Mouse (Mus musculus) olfactory bulb, adult 2 months (tissue): Measurements from ENCODE around the gene Acp1. TPM values are rescaled to one million over a fixed set of nuclear protein-coding genes. Genes with fewer than 3 reads are reported as not detected.

Experiments
- H3K27ac ChIP-seq: fragments of 200-500 bp; 2 replicates; pipeline ENCODE4 v1.5.1; 2012; ENCODE audit warnings: low read depth, low read length; ENCODE audit not compliant: insufficient read depth
- H3K4me1 ChIP-seq: fragments of 200-500 bp; 2 replicates; pipeline ENCODE4 v1.6.1; 2012; ENCODE audit warnings: low read length; ENCODE audit not compliant: control insufficient read depth, insufficient read depth
- H3K4me3 ChIP-seq: fragments of 200-500 bp; 2 replicates; pipeline ENCODE4 v1.5.1; 2012; ENCODE audit warnings: mild to moderate bottlenecking, low read depth, low read length, moderate library complexity; ENCODE audit not compliant: insufficient read depth
- CTCF ChIP-seq: fragments of 200-500 bp; IDR thresholded peaks from 2 replicates; pipeline ENCODE4 v1.5.1; 2012; ENCODE audit warnings: low read depth, mild to moderate bottlenecking, low read length, moderate library complexity; ENCODE audit not compliant: insufficient read depth
- POLR2A ChIP-seq: fragments of 200-500 bp; IDR thresholded peaks from 2 replicates; pipeline ENCODE4 v1.6.1; 2012; ENCODE audit warnings: mild to moderate bottlenecking, low read depth, low read length, moderate library complexity; ENCODE audit not compliant: insufficient read depth
- WGBS: fragments of 180-500 bp; shearing (Covaris S2); methylation state at CpG from one replicate; pipeline ENCODE4 v1.1.7; 2018; 5-methylcytosine and 5-hydroxymethylcytosine counted together
- polyA plus RNA-seq: library from polyadenylated mRNA; stranded (reverse); fragments of >200 nt; gene quantifications from 2 replicates; pipeline ENCODE4 v1.2.4, GENCODE M21; 2012; ENCODE audit warnings: low replicate concordance; ENCODE audit not compliant: missing spikeins, insufficient read depth, insufficient read length

Gene Acp1
- polyA plus RNA-seq, 1 experiment, result not detected

GRCm38 (mm10) chr12:30910860-30911259 lies 529 bp downstream of the Acp1 start:
- H3K27ac ChIP-seq, result no peak overlapping the region
- WGBS, result 16% methylated on average over 8 of the region's 8 CpGs

GRCm38 (mm10) chr12:30909881-30910280 lies 1.5 kb downstream of the Acp1 start:
- Histone ChIP-seq H3K4me1 (peaks cover 8% of the 10 kb centered on the region; the same call in 1 of the 2 replicates), H3K27ac (no peak overlapping the region), H3K4me3 (no peak overlapping the region)
- 95% methylated on average over 2 of the region's 2 CpGs for WGBS
- TF ChIP-seq POLR2A (no peak), CTCF (no peak)

More at GRCm38 (mm10) chr12:30910860-30911259, 529 bp downstream of the Acp1 start:
- Histone ChIP-seq H3K4me3 (peak overlapping the region; percentile 90), H3K4me1 (peaks cover 8% of the 10 kb centered on the region; the same call in 1 of the 2 replicates)
- TF ChIP-seq POLR2A, result no peak
- TF ChIP-seq CTCF, result no peak

GRCm38 (mm10) chr12:30908658-30909057 lies 2.7 kb downstream of the Acp1 start:
- Histone ChIP-seq H3K4me3 (no peak overlapping the region), H3K4me1 (peaks cover 8% of the 10 kb centered on the region; the same call in 1 of the 2 replicates), H3K27ac (no peak overlapping the region)
- 82% methylated on average over 1 of the region's 1 CpGs for WGBS
- TF ChIP-seq POLR2A (no peak), CTCF (no peak)

- no peak for TF ChIP-seq POLR2A
- no peak for TF ChIP-seq CTCF
- H3K4me3 ChIP-seq, result no peak overlapping the region
- H3K4me1 ChIP-seq, result no peaks in the 10 kb centered on the region
- 97% methylated on average over 4 of the region's 4 CpGs for WGBS
- H3K27ac ChIP-seq, result no peak overlapping the region
These were observed 14.3 kb downstream of the Acp1 start for GRCm38 (mm10) chr12:30897039-30897438.

- WGBS, result 82% methylated on average over 7 of the region's 7 CpGs
- TF ChIP-seq POLR2A (no peak), CTCF (no peak)
- no peaks in the 10 kb centered on the region for H3K4me1 ChIP-seq
These were observed 20.0 kb downstream of the Acp1 start for GRCm38 (mm10) chr12:30891438-30891837.

GRCm38 (mm10) chr12:30890067-30890466 lies 21.3 kb downstream of the Acp1 start:
- TF ChIP-seq CTCF (no peak), POLR2A (no peak)
- Histone ChIP-seq H3K27ac (no peak overlapping the region), H3K4me1 (no peaks in the 10 kb centered on the region), H3K4me3 (no peak overlapping the region)
- WGBS, result 41% methylated on average over 5 of the region's 5 CpGs

More at GRCm38 (mm10) chr12:30891438-30891837, 20.0 kb downstream of the Acp1 start:
- Histone ChIP-seq H3K4me3 (no peak overlapping the region), H3K27ac (no peak overlapping the region)

GRCm38 (mm10) chr12:30888003-30888402 lies 23.4 kb downstream of the Acp1 start:
- TF ChIP-seq CTCF (no peak), POLR2A (no peak)
- no peak overlapping the region for H3K4me3 ChIP-seq
- peaks cover 8% of the 10 kb centered on the region for H3K4me1 ChIP-seq
- 87% methylated on average over 4 of the region's 4 CpGs for WGBS
- H3K27ac ChIP-seq, result no peak overlapping the region

- Histone ChIP-seq H3K4me1 (peaks cover 8% of the 10 kb centered on the region), H3K4me3 (no peak overlapping the region), H3K27ac (no peak overlapping the region)
- 83% methylated on average over 6 of the region's 6 CpGs for WGBS
- TF ChIP-seq CTCF (no peak), POLR2A (no peak)
These were observed 25.5 kb downstream of the Acp1 start for GRCm38 (mm10) chr12:30885891-30886290.

- TF ChIP-seq CTCF, result no peak
- TF ChIP-seq POLR2A, result no peak
- WGBS, result 10% methylated on average over 39 of the region's 39 CpGs
- Histone ChIP-seq H3K4me3 (peak overlapping the region; percentile 49), H3K27ac (no peak overlapping the region), H3K4me1 (peaks cover 8% of the 10 kb centered on the region)
These were observed 26.7 kb downstream of the Acp1 start for GRCm38 (mm10) chr12:30884622-30885230.

GRCm38 (mm10) chr12:30883986-30884621 lies 27.3 kb downstream of the Acp1 start, which contains the start of gene Alkal2:
TSS of gene Alkal2 (plus strand) at chr12:30884322.
- WGBS, result under 1% methylated on average over 58 of the region's 58 CpGs
- H3K27ac ChIP-seq, result no peak within 1 kb of the TSS
- H3K4me3 ChIP-seq, result peak within 1 kb of the TSS; percentile 49
- H3K4me1 ChIP-seq, result peaks cover 8% of the 10 kb centered on the region
- no peak for TF ChIP-seq POLR2A
- TF ChIP-seq CTCF, result no peak
